Mouse (Mus musculus): ENCODE results near the gene Grifin.

Grifin gene

GRCm38 (mm10) chr5:140546332-140546731, 18.5 kb downstream of the Grifin start:
- no peak for DNase-seq

GRCm38 (mm10) chr5:140545651-140546050, 19.2 kb downstream of the Grifin start:
- no peak for DNase-seq

- DNase-seq = no peak
These were observed 21.9 kb downstream of the Grifin start for GRCm38 (mm10) chr5:140542811-140543575.

GRCm38 (mm10) chr5:140540106-140540505, 24.8 kb downstream of the Grifin start:
- peak; percentile 85 for DNase-seq

- DNase-seq = no peak
These were observed 26.7 kb downstream of the Grifin start for GRCm38 (mm10) chr5:140538111-140538683.

- no peak for DNase-seq
These were observed 38.1 kb downstream of the Grifin start for GRCm38 (mm10) chr5:140526754-140527153.

GRCm38 (mm10) chr5:140521196-140521595, 43.7 kb downstream of the Grifin start:
- no peak for DNase-seq

- no peak for DNase-seq
These were observed 47.0 kb downstream of the Grifin start for GRCm38 (mm10) chr5:140517921-140518230.

- DNase-seq = no peak
These were observed 47.5 kb downstream of the Grifin start for GRCm38 (mm10) chr5:140517159-140517920.

- DNase-seq = no peak
These were observed 49.9 kb downstream of the Grifin start for GRCm38 (mm10) chr5:140514799-140515486.

- DNase-seq = no peak
These were observed 51.0 kb downstream of the Grifin start for GRCm38 (mm10) chr5:140513921-140514320.

All from kidney, adult 18-20 months (tissue).